Mouse (Mus musculus) kidney, adult 2 months (tissue): ENCODE data around the gene Pmvk. TPM values are rescaled to one million over a fixed set of nuclear protein-coding genes. Genes with fewer than 3 reads are reported as not detected.

Source experiments
- DNase-seq: peaks from one replicate; pipeline ENCODE4 v3.0.0; 2021
- H3K27ac ChIP-seq: fragments of 200-500 bp; 2 replicates; pipeline ENCODE4 v1.5.1; 2012; ENCODE audit warnings: low read depth, low read length, control low read depth, inconsistent platforms; ENCODE audit not compliant: insufficient read depth
- H3K27me3 ChIP-seq: fragments of 200-500 bp; replicated peaks from 2 replicates; pipeline ENCODE4 v1.6.1; 2012; ENCODE audit warnings: mild to moderate bottlenecking, moderate library complexity, low read length, inconsistent platforms; ENCODE audit not compliant: control insufficient read depth, insufficient read depth
- H3K36me3 ChIP-seq: fragments of 200-500 bp; 2 replicates; pipeline ENCODE4 v1.6.1; 2012; ENCODE audit warnings: mild to moderate bottlenecking, moderate library complexity, low read length, inconsistent platforms; ENCODE audit not compliant: control insufficient read depth, insufficient read depth
- H3K4me1 ChIP-seq: fragments of 200-500 bp; 2 replicates; pipeline ENCODE4 v1.6.1; 2011; ENCODE audit warnings: low read length; ENCODE audit not compliant: control insufficient read depth, insufficient read depth
- H3K4me3 ChIP-seq: fragments of 200-500 bp; 2 replicates; pipeline ENCODE4 v1.5.1; 2011; ENCODE audit warnings: mild to moderate bottlenecking, low read depth, low read length, control low read depth; ENCODE audit not compliant: insufficient read depth
- CTCF ChIP-seq: fragments of 200-500 bp; conservative IDR thresholded peaks from 2 replicates; pipeline ENCODE4 v1.5.1; 2011; ENCODE audit warnings: low read depth, mild to moderate bottlenecking, control low read depth, low read length, moderate library complexity, mixed read lengths; ENCODE audit not compliant: insufficient read depth, insufficient read length
- POLR2A ChIP-seq: fragments of 200-500 bp; IDR thresholded peaks from one replicate; pipeline ENCODE4 v1.6.1; 2011; ENCODE audit warnings: low read depth, low read length, control low read depth
- WGBS: fragments of 180-500 bp; shearing (Covaris S2); methylation state at CpG from one replicate; pipeline ENCODE4 v1.1.7; 2018; 5-methylcytosine and 5-hydroxymethylcytosine counted together
- polyA plus RNA-seq: library from polyadenylated mRNA; depleted of rRNA; stranded (reverse); fragments of >200 nt; gene quantifications from 2 replicates; pipeline ENCODE4 v1.2.3, GENCODE M21; 2012; rRNA removed

The Pmvk gene
- polyA plus RNA-seq, 1 experiment: 27.2 TPM

DNA sequence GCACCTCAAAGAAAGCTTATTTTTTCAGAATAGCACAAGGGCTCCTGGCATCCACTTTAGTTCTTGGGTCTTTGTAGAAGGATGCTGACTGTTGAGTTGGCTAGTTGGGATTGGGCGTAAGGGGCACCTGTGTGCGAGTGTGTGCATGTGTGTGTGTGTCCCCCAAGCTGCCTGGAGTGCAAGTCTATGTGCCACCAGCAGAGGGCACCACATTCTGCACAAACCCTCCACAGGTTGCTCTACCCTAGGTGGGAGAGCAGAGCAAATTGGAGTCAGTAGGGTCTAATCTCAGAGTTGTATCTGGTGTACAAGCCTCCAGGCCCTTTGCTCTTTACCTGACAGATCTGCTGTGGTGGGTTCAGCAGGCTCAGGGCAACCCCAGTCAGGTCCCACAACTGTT lies 57.9 kb downstream of the Pmvk start:
- Histone ChIP-seq H3K4me1 (no peaks in the 10 kb centered on the region), H3K27ac (no peak overlapping the region), H3K4me3 (no peak overlapping the region), H3K27me3 (no peaks in the 10 kb centered on the region), H3K36me3 (no peaks in the 10 kb centered on the region)
- TF ChIP-seq CTCF (peak; percentile 62), POLR2A (no peak)
- DNase-seq: no peak
- WGBS: 95% methylated on average over 2 of the region's 2 CpGs

- Histone ChIP-seq H3K27ac (no peak overlapping the region), H3K27me3 (no peaks in the 10 kb centered on the region), H3K36me3 (no peaks in the 10 kb centered on the region), H3K4me3 (no peak overlapping the region), H3K4me1 (no peaks in the 10 kb centered on the region)
- TF ChIP-seq POLR2A (no peak), CTCF (no peak)
- DNase-seq: no peak
- WGBS: 52% methylated on average over 11 of the region's 11 CpGs
Measured at GRCm38 (mm10) chr3:89515444-89515843, 61.1 kb downstream of the Pmvk start.

GRCm38 (mm10) chr3:89516321-89516720 lies 62.0 kb downstream of the Pmvk start:
- H3K36me3 ChIP-seq: no peaks in the 10 kb centered on the region
- no peak overlapping the region for H3K27ac ChIP-seq
- H3K4me1 ChIP-seq: no peaks in the 10 kb centered on the region
- H3K27me3 ChIP-seq: no peaks in the 10 kb centered on the region
- no peak overlapping the region for H3K4me3 ChIP-seq
- TF ChIP-seq CTCF (0 out of 2 replicates have a peak, but pooled peaks have one; percentile 1), POLR2A (no peak)
- DNase-seq: no peak
- WGBS: 95% methylated on average over 5 of the region's 5 CpGs

Other genes with a start within 250 kb of the Pmvk start
- 5.0 and 7.9 TPM in 2 replicates for gene Thbs3, start 239.4 kb upstream of the Pmvk start, polyA plus RNA-seq
- gene Mtx1, start 227.5 kb upstream of the Pmvk start, polyA plus RNA-seq: 257 and 283 TPM in 2 replicates
- 45.9 and 53.8 TPM in 2 replicates for gene Muc1, start 225.5 kb upstream of the Pmvk start, polyA plus RNA-seq
- 142 and 173 TPM in 2 replicates for gene Krtcap2, start 208.6 kb upstream of the Pmvk start, polyA plus RNA-seq
- gene Trim46, start 208.2 kb upstream of the Pmvk start, polyA plus RNA-seq: 9.1 and 10.5 TPM in 2 replicates
- gene Dpm3, start 195.2 kb upstream of the Pmvk start, polyA plus RNA-seq: 431 and 562 TPM in 2 replicates
- 109 and 110 TPM in 2 replicates for gene Slc50a1, start 184.0 kb upstream of the Pmvk start, polyA plus RNA-seq
- 54.1 and 59.2 TPM in 2 replicates for gene Efna1, start 173.4 kb upstream of the Pmvk start, polyA plus RNA-seq
- 2.4 and 4.2 TPM in 2 replicates for gene Efna3, start 131.6 kb upstream of the Pmvk start, polyA plus RNA-seq
- 8.2 and 10.4 TPM in 2 replicates for gene Efna4, start 116.5 kb upstream of the Pmvk start, polyA plus RNA-seq
- 95.1 and 111 TPM in 2 replicates for gene Adam15, start 104.5 kb upstream of the Pmvk start, polyA plus RNA-seq
- gene Dcst2, start 92.6 kb upstream of the Pmvk start, polyA plus RNA-seq: 0.38 and 0.41 TPM in 2 replicates
- 1.8 and 2.2 TPM in 2 replicates for gene Dcst1, start 89.3 kb upstream of the Pmvk start, polyA plus RNA-seq
- gene Zbtb7b, start 59.8 kb upstream of the Pmvk start, polyA plus RNA-seq: 54.3 and 58.8 TPM in 2 replicates
- gene Lenep, start 51.7 kb upstream of the Pmvk start, polyA plus RNA-seq: 0.15 TPM in 1 of 2 replicates, not detected in the other
- 54.6 and 56.7 TPM in 2 replicates for gene Flad1, start 42.7 kb upstream of the Pmvk start, polyA plus RNA-seq
- 6.8 and 7.3 TPM in 2 replicates for gene Cks1b, start 36.2 kb upstream of the Pmvk start, polyA plus RNA-seq
- 53.2 and 57.2 TPM in 2 replicates for gene Shc1, start 36.1 kb upstream of the Pmvk start, polyA plus RNA-seq
- gene Pygo2, start 24.3 kb upstream of the Pmvk start, polyA plus RNA-seq: 26.2 and 45.6 TPM in 2 replicates
- gene Pbxip1, start 17.8 kb upstream of the Pmvk start, polyA plus RNA-seq: 60.5 and 61.3 TPM in 2 replicates
- 1.3 TPM in 2 replicates for gene Kcnn3, start 65.6 kb downstream of the Pmvk start, polyA plus RNA-seq